Mouse (Mus musculus) adrenal gland, postnatal 10 days (tissue): ENCODE measurements around the gene Skap1. TPM values are rescaled to one million over a fixed set of nuclear protein-coding genes. Genes with fewer than 3 reads are reported as not detected.

Source experiments
- DNase-seq: peaks from one replicate; pipeline ENCODE4 v3.0.0; 2021; ENCODE audit warnings: mixed read lengths
- total RNA-seq, 2 experiments: library from RNA; stranded (reverse); gene quantifications; 2 replicates each; pipeline ENCODE4 v1.2.3; 2021

Skap1 gene
- total RNA-seq, 2 experiments from 2014 or later, result 4.7 to 7.6 TPM

DNA sequence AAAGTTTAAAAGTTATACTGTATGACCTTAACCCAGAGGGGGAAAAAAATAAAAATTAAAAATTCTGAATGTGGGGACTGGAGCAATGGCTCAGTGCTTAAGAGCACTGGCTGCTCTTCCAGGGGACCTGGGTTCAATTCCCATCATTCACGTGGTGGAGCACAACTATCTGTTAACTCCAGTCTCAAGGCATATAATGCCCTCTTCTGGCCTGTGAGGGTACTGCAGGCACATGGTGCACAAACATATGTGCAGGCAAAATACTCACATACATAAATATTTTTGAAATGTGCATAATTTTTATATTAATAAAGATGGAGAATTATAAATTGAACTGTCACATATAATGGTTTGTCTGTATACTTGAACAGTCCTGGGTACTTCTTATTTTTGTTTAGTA, 99.7 kb downstream of the Skap1 start:
- DNase-seq, result no peak

DNA sequence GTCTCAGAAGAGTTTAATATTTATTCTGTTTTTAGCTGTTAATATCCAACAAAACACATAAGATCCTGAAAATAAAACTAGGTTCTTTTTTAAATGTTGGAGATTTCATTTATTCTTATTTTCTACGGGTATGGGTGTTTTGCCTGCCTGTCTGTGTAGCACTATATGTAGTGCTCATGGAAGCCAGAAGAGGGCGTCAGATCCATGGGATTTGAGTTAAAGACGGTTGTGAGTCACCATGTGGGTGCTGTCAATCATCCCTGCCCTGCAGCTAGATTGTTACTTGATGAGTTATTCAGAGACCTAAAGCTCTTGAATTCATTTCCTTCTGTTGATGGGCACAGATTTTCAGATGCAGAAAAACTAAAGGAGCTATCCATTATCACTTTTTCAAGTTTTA, 108.1 kb downstream of the Skap1 start:
- DNase-seq, result no peak

DNA sequence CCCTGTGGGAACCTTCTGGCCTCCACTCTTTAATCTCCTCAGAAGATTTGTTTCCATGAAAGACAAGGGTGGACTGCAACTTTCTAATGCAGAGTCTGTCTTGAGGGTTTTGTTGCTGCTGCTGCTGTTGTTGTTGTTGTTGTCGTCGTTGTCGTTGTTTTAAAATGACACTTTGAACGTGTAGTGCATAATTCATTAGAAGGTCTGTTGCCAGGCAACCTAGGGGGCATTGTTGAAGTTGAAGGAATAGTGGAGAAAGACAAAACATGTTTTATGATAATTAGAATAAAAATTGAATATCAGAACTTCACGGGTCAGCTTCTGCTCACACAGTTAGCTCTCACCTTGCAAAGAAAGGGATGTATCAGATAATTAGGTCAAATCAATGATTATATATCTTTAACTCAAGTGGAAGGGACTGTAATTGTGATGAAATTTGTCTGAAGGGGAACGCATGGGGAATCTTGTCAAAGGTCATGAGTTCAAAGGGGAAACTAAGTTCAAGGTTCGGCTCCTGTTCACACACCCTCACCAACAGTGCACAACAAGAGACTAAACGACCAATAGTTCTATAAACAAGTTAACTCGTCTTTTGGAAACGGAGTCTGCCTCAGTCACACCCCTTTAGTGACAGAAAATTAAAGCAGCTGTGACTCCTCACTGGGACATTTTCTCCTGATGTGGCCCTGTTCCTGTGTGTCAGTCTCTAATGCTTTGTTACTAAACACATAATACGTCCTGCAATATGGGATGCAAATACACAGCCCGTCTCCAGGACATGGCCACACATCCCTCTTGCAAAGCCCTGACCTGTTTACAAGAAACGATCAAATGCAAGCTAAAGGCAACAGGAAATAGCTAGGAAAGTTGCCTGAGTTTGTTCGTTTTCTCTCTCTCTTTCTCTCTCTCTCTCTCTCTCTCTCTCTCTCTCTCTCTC, 112.4 kb downstream of the Skap1 start:
- no peak for DNase-seq

DNA sequence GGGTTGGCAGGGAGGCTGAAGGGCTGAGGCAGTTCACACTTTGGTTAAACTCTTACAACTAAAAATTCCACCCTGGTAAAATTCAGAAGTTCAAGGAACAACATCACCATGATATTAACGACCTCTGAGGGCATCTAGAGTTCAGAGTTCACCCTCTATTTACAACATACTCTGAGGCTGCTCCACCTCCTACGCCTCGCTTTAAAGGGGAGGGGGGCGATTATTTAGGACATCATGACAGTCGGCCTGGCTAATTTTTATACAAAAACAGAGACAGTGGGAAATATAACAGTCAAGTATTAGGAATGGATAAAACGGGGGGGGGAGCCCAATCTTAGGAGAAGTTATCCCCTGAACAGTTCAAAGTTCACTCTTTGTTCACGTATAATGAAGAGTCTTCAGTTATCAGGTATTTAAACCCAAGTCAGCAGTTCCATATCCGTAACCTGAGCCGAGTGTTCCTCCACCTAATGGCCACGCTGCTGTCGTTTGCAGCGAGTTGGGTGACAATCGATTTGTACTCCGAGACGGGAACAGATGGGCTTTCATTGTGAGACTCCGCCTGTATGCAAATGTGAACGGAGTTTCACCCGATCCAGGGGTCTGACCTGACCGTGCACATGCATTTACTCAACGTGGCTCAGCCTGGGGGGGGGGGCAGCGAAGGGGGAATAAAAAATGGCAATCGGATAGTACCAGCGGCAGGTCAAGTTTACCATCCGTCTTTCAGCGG, 114.3 kb downstream of the Skap1 start:
- no peak for DNase-seq

DNA sequence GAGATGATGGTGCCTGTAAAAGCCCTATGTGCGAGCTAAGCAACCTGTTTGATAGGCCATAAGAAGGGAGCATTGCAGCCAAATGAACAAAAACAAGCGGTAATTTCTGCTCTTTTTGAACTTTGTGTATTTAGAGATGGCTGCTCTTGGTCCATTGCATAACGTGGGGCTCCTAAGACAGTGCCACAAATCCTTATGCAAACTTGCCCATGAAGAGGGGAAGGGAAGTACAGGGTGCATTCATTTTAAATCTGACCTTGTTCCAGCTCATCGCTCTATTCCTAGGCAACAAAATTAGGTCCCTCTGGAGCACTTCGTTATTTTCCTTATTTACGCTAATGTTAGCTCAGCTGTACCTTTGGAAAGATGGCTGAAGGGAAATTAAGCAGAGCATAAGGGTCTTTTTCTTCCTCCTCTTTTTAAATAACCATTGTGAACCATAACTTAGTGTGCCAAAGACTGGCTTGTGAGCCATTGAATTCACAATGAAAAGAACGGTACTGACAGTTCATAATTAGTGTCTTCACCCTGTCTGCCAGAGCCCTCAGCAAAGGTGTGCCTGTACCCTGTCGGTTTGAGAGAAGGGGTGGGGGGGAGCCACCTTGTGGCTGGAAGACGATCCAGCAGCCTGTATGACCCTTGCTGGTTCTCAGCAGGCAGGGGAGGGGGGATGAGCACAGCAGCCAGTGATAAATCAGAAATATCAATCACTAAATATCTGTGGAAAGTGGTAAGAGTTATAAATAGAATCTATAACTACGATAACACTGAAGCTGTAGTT, 117.4 kb downstream of the Skap1 start:
- peak; percentile 63 for DNase-seq

DNA sequence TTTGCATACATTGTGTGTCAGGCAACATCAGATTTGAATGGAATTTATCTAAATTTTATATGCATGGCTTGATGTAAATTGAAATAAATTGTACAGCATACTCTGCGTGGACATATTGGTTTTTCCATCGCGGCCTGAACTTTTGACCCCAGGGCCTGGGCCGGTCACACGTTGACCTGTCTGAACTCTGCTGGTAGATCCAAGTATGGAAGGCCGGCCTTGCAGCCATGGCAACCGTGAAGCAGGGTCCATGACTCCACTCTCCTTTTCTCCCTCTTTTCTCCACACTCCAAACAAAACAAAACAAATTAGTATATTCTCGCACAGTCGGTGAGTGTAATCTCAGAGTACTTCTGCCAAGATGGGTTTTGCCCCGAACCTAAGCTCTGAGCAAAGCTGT, 118.2 kb downstream of the Skap1 start:
- no peak for DNase-seq

DNA sequence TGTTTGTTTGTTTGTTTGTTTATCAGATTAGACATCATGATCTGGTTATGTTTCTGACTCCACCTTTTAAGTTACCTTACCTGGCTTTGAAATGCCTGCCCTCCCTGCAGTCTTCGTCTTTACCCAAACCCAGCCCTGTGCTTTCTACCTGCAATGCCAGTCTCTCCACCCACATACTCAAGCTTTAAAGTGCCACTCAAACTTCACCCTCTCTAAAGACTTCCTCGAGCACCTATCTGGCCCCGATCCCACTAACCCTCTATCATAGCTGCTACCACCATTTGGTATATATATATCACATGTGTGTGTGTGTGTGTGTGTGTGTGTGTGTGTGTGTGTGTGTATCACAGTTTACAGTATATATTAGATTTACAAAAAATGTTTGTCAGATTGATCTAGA, 125.4 kb downstream of the Skap1 start:
- DNase-seq, result no peak

DNA sequence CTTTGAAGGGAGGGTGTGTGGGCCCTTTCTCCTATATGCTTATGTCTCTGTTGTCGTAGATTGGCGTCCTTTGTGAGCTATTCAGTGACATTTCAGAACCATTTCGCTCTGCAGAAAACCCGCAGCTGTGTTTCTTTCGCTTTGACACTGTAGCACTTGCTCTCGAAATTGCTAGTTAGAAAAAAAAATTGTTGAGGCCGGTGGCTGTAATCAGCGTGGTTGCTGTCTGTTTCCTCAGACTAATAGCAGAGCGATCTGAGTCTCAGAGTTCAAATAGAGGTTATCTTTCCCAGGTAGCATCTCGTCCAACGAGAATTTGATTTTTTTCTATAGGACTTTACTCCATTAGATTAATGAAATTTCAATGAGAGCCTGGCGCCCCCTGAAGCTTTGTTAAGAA, 131.5 kb downstream of the Skap1 start:
- no peak for DNase-seq

DNA sequence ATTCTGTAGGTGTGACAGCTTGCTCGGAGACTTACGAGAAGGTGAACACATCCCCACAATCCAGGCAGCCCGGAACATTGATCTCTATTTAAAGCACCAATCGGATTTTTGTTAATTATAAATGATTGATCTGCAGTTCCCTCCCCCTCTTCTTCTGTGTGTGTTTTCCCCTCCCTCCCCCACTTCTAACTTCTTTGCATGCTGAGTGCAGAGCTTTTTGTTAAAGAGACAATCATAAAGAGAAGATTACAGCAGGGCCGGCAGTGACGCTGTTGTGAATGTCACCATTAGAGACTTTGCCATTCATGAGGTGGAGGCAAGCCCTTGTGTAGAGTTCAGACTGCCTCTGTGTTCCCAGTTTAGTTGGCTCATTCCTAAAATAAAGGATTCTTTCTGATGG, 131.9 kb downstream of the Skap1 start:
- no peak for DNase-seq

DNA sequence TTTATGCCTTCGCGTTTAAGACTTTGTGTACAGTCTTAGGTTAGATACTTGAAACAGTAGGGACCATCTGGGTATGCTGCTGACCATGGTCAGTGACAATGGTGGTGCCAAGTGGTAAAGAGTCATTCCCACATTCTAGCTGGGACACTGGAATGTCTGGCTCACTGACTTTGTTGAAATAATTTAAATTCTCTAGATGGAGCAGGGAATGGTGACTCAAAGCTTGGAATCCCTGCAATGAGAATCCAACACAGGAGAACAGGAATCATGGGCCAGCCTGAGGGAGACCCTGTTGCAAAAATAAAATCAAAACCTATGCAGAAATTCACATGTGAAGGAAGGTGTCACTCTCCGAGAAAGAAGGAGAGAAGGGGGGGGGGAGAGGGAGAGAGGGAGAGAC, 138.4 kb downstream of the Skap1 start:
- no peak for DNase-seq

DNA sequence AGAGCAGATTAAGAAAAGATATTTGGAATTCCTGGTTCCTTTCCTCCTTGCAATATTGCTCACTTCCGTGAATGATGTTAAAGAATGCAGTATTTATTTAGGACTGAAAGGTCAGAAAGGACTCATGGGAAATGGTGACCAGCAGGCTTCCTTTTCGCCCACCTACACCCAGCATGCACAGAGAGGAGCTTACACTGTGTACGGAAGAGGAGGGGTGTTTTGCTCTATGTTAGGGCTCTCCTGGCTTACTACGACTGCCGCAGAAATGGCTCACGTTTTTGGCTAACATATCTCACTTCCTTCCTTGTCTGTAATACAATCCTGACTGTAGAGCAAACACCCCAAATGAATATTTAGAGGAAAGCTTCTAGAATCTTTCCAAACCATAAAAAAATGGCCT, 139.9 kb downstream of the Skap1 start:
- no peak for DNase-seq

DNA sequence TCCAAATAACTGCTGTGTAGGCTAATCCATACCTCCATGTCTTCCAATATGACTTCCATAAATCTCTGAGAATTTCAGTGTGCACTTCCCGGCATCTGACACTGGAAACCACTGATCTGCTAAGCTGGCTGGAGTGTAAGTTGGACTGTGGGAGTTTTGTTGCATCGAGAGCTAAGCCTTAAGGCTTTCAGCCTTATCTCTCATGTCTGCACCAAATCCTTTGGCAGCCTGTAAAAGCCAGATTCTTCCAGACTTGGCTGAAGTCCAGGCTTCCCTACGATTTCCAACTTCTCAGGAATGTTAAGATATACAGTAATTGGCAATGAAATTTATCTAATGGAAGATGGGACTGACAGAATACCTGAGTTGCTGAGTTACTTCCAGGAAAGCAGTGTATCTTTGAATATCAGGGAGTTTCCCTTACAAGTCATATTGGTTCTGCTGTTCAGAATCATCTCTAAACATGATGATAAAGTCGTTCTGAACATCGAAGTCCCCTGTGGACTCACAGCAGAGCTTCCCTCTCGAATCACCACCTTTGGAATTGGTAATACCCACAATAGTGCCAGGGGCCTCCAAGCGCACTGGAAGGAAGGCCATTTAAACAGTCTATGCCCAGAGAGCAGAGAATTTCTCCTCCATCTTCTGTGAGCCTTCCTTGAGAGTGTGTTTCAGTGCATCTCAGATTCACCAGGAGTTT, 140.5 kb downstream of the Skap1 start:
- no peak for DNase-seq

DNA sequence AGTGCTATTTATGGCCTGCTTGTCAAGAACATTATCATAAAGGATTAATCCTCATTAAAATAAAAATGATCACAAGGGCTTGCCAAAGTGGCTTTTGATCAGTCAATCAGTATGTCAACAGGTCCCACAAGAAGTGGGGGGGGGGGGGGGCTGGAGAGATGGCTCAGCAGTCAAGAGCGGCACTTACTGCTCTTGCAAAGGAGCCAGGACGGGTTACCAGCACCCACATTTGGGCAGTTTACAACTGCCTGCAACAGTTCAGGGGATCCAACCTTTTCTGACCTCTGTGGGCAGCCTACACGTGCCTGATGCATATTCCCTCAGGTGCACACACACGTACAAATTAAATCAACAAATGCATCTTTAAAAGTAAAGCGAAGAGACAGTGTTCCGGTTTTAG, 141.1 kb downstream of the Skap1 start:
- DNase-seq, result no peak

DNA sequence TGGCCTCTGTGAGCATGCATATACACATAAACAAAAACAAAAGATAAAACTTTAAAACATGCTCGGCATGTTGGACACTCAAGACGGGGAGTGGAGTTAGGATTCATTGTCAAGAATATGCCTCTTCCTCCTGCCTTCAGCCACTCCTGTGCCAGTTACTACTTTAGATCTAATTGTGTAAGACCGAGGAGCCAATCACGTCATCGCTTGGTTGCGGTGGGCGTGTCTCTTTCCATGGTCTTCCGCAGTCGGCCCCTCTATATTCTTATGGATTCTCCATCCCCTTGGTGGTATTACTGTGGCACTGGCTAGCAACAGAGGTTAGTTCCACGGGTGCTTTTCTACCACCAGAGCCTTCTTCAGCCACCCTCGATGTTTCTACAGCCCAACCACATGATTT, 148.2 kb downstream of the Skap1 start:
- DNase-seq, result no peak

DNA sequence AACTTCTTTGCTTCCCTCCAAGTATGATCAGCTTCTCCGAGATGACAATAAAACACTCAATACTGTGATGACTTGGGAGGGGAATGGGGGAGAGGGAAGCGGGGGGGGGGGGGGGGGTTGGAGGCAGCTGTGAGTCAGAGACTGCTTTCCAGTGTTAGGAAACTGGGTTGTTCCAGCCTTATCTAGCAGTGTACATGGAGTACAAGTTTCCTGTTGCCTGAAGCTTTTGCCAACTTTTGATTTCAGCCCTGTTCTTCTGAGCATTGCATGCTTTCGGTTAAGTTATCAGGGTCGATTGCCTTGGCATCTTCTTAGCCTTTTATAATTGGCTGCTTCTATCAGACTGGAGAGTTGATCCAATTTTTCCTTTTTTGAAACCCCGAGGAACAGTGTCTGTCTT, 152.4 kb downstream of the Skap1 start:
- peak; percentile 10 for DNase-seq

DNA sequence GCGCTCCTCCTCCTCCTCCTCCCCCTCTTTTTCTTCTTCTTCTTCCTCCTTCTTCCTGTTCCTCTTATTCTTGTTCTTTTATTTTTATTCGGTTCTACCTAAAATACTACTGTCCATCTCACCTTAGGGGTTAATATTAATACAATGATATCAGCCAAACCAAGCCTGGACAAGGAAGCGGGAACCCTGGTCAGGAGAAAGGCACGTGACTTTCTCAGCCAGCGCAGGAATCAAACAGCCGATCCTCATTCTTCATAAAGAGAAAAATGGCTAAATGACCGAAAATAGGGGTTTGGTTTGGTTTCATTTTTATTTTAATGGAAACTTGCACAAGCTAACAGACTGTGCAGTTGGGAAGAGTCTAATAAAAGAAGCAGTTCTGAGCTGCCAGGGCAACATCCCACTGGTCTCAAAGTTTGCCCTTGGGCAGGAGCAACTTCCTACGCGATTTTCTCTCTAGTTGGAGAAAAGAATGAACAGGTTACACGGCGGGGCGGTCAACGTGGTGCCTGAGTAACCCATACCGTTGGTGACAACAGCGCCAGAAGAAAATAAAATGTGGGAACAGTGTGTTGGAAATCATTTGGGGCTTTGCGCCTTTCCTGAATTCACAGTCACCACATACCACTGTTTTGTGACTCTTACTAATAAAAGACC, 154.5 kb downstream of the Skap1 start:
- DNase-seq, result peak; percentile 13

DNA sequence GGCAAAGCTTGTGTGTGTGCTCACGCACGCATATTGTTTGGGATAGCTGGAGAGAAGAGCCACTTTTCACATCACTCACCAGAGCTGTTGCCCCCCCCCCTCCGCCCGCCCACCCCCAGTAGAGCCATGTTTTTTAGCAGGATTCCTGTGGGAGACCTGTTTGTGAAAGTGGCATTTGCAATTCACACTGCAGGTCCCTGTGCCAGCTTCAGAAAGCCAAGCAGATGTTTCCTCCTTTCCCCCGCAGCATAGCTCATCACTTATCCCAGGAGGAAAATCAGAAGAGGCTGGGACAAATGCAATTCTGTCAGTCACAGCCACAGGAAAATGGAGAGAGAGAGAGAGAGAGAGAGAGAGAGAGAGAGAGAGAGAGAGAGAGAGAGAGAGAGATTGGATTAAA, 155.2 kb downstream of the Skap1 start:
- peak; percentile 4 for DNase-seq

DNA sequence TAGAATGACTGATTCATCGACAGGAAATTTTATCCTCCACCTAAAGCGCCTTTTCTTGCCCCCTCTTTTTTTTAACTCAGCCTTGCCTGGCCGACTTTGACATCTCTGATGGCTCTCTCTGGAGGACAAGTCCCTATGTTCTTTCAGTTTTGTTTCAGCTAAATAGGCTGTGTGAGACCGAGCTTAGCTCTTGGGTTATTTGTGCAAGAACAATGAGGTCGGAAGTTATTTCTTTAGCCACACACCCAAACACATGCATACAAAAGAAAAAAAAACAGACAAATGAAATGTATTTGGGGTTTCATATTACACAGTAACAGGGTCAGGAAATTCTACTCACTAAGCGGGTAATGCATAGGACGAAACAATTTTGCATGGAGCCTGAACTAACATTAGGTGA, 155.6 kb downstream of the Skap1 start:
- DNase-seq, result no peak

DNA sequence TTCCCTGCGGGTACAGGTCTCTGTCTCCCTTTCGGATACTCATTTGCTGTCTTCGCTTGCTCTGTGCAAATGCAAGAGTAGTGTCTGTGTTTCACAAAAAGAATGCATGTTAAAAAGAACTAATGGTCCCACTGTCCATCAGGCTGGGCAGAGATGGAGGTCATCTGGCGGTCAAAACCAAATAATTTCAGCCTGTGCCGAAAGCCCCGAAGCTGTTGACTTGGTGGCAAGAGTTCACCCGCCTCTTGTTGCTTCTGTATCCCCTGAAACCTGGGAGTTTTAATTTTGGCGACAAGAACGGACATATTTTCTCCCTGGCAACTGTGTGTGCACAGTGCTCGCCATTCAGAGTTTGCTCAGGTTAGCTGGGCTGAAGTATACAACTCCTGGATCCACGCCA, 156.3 kb downstream of the Skap1 start:
- DNase-seq, result peak; percentile 18

DNA sequence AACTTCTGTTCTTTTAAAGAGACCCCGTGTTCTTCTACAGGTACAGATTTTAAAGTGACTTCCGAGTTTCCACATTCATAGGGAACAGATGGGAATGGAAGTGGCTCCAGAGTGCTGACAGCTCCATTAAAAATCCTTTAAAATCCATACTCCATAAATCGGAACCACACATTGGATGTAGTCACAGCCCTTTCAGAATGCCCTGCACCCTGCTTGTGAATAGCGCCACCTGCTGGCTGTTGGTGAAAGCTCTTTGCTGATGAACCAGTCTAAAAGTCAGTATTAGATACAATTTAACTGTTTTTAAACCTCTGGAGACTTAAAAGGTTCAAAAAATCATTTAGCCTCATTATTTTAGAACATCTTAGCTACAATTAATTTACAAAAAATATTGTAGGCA, 156.8 kb downstream of the Skap1 start:
- DNase-seq, result peak; percentile 91

DNA sequence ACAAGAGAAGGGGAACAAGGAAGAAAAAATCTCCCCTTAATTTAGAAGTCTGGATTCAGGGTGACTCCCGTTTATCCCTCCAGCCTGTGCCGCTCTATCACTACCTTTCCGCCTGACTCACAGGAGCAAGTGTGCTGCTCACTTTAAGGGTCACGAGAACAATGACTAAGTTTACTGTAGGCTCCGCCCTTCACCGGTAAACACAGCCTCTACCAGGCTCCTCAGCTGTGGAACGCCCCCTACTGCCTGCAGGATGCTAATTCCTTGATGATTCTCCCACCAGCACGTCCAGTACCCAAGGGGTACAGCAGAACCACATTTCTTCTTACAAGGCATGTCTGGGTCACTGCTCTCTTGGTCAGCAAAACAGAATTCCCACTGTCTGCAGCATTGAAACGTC, 158.4 kb downstream of the Skap1 start:
- peak; percentile 78 for DNase-seq

DNA sequence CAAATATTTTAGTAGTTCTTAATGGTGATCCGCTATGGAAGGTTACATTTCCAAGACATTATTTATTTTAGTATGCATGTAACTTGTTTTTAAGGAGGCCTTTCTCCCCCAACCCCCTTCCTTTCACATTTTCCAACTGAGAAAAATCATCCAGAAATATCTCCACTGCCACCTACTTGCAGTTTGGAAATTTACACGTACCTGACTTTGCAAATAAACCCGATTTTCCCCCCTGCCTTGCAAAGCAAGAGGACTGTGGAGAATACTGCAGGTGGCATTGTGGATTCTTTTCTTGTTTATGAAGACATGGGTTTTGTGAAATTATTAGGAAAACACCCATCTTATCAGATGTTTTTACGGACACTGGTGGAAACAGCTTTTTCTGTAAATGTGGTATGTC, 160.0 kb downstream of the Skap1 start:
- no peak for DNase-seq
